Mouse (Mus musculus) cerebellum, adult 11-12 months (tissue): ENCODE measurements around the gene Rpl39.
"Not testable (repeated sequence)": the region's sequence is repeated elsewhere in the genome, so short reads cannot be mapped to it uniquely, and the experiment has no call there.

ENCODE experiments used
- DNase-seq: peaks from one replicate; pipeline ENCODE4 v3.0.0; 2022

The Rpl39 gene

GRCm38 (mm10) chrX:37084927-37085660 lies at the start of gene Rpl39:
Gene Rpl39 (minus strand): TSS chrX:37085402.
- peak; percentile 90 for DNase-seq

GRCm38 (mm10) chrX:37126671-37127358 lies 41.6 kb upstream of the Rpl39 start, which contains the start of gene Nkap:
Gene Nkap (plus strand): TSS chrX:37126795.
- peak; percentile 67 for DNase-seq

- DNase-seq, result no peak
Observed at GRCm38 (mm10) chrX:37125511-37125910, 40.3 kb upstream of the Rpl39 start.

- DNase-seq, result no peak
Observed at GRCm38 (mm10) chrX:37120212-37120611, 35.0 kb upstream of the Rpl39 start.

- DNase-seq, result no peak
Observed at GRCm38 (mm10) chrX:37119585-37119984, 34.4 kb upstream of the Rpl39 start.

- DNase-seq, result no peak
Observed at GRCm38 (mm10) chrX:37117085-37117484, 31.9 kb upstream of the Rpl39 start.

- no peak for DNase-seq
Observed at GRCm38 (mm10) chrX:37110881-37111193, 25.6 kb upstream of the Rpl39 start.

GRCm38 (mm10) chrX:37110193-37110880 lies 25.1 kb upstream of the Rpl39 start, which contains the start of gene Upf3b:
Gene Upf3b (minus strand): TSS chrX:37110322.
- peak; percentile 96 for DNase-seq

- DNase-seq, result no peak
Observed at GRCm38 (mm10) chrX:37109526-37110192, 24.5 kb upstream of the Rpl39 start.

- DNase-seq, result no peak
Observed at GRCm38 (mm10) chrX:37103826-37104225, 18.6 kb upstream of the Rpl39 start.

GRCm38 (mm10) chrX:37098681-37099080 lies 13.5 kb upstream of the Rpl39 start:
- DNase-seq, result no peak

GRCm38 (mm10) chrX:37095106-37095768 lies 10.0 kb upstream of the Rpl39 start:
- no peak for DNase-seq

- DNase-seq, result no peak
Observed at GRCm38 (mm10) chrX:37091457-37091856, 6.3 kb upstream of the Rpl39 start.

GRCm38 (mm10) chrX:37088778-37089177 lies 3.6 kb upstream of the Rpl39 start:
- no peak for DNase-seq

- no peak for DNase-seq
Observed at GRCm38 (mm10) chrX:37085665-37086064, 463 bp upstream of the Rpl39 start.

GRCm38 (mm10) chrX:37084318-37084926 lies 780 bp downstream of the Rpl39 start:
- DNase-seq, result peak; percentile 26

GRCm38 (mm10) chrX:37081194-37081593 lies 4.0 kb downstream of the Rpl39 start:
- no peak for DNase-seq

- DNase-seq, result not testable (repeated sequence)
Observed at GRCm38 (mm10) chrX:37080345-37080744, 4.9 kb downstream of the Rpl39 start.

GRCm38 (mm10) chrX:37076651-37077050 lies 8.6 kb downstream of the Rpl39 start:
- DNase-seq, result no peak

GRCm38 (mm10) chrX:37074262-37074892 lies 10.8 kb downstream of the Rpl39 start:
- peak; percentile 21 for DNase-seq

- no peak for DNase-seq
Observed at GRCm38 (mm10) chrX:37068766-37069165, 16.4 kb downstream of the Rpl39 start.

GRCm38 (mm10) chrX:37067299-37067698 lies 17.9 kb downstream of the Rpl39 start:
- DNase-seq, result no peak
